Mouse (Mus musculus) heart, adult 2 months (tissue): ENCODE measurements around the gene Ctsl.

Experiments
- CTCF ChIP-seq: fragments of 200-600 bp; IDR thresholded peaks from 2 replicates; pipeline ENCODE4 v1.8.1; 2022; ENCODE audit warnings: antibody characterized with exemption, mild to moderate bottlenecking, moderate library complexity
- POLR2A ChIP-seq: fragments of 200-500 bp; IDR thresholded peaks from 2 replicates; pipeline ENCODE4 v1.6.1; 2011; ENCODE audit warnings: mild to moderate bottlenecking, low read depth, low read length, control low read depth; ENCODE audit not compliant: insufficient read depth

- no peak for TF ChIP-seq CTCF
- peak; percentile 67; the same call in 1 of the 2 replicates for TF ChIP-seq POLR2A
These were observed 50.4 kb downstream of the Ctsl start for GRCm38 (mm10) chr13:64320334-64320733.
